Mouse (Mus musculus) embryo, embryonic 9.5 days (tissue): ENCODE results near the gene Tas2r124.
A peak's percentile ranks its signal among the peaks of the same experiment; 100 is the strongest.

ENCODE experiments used
- DNase-seq: peaks from one replicate; pipeline ENCODE4 v3.0.0-alpha.2; 2017; ENCODE audit errors: extremely low spot score

Tas2r124 gene

GRCm38 (mm10) chr6:132754430-132754829 is at the start of gene Tas2r124:
Gene Tas2r124, plus strand, starts transcription at chr6:132754730.
- DNase-seq: no peak

DNA sequence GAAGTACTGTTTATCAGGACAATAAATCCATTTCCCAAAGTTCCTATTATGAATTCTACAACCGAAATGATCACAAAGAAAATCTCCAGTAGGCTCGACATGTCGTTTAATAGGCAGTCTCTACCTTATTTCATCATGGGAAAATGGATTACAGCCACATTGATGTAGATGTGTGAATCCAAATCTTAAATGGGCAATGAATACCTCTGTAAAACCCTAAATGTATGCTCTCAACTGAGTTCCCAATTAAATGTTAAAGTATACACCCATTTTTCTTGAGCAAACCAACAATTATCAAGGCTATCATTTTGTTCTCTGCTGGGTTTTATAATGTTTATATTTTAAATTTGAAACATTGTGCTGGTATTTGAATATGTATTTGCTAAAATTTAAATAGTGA is 42.7 kb upstream of the Tas2r124 start, which contains the start of gene Tas2r122:
Gene Tas2r122 (minus strand): TSS at position 101 of the 400 bp plus-strand sequence.
- no peak for DNase-seq

DNA sequence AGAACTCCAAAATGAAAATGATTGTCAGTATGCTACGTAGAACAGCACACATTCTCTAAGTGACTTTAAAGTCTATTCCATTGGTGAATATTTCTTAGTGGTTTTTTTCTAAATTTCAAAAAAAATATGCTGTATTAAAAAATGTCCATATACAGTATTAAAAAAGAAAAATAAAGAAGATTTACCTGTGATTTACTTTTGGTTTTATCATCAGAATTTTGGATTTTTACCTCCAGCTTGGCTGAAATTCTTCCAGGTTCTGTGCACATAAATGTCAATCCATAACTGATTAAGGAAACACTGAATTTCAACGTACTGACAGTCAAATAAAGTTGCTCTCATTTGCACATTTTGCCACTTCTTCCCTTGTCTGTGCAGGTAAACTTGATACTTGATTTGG is 16.6 kb upstream of the Tas2r124 start, which contains the start of gene Tas2r115:
Gene Tas2r115 (minus strand): TSS at position 101 of the 400 bp plus-strand sequence.
- DNase-seq: no peak

GRCm38 (mm10) chr6:132750206-132750605 is 4.3 kb upstream of the Tas2r124 start:
- no peak for DNase-seq

GRCm38 (mm10) chr6:132761831-132762230 is 7.3 kb downstream of the Tas2r124 start, which contains the start of gene Tas2r102:
Gene Tas2r102, plus strand, starts transcription at chr6:132762131.
- DNase-seq: no peak

DNA sequence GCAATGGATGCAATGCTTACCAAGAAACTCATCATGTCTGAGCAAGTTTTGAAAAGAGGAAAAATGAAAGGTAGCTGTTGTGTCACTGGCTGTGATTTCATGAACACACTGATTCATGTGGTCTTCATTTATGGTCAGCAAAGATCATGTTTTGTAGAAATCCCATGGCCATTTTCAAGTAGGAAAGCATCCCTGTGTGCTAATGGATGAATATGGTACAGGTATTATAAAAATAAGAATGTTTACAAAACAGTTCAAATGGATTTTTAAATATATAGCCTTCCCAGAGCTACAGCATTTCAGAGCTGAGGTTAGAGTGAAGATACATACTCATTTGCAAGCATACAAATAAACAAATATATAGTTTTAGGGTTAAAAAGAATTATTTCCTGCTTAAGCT is 23.5 kb downstream of the Tas2r124 start, which contains the start of gene Tas2r136:
Gene Tas2r136 (minus strand): TSS at position 101 of the 400 bp plus-strand sequence.
- DNase-seq: no peak

- peak; percentile 56 for DNase-seq
Observed at GRCm38 (mm10) chr6:132795393-132795792, 40.9 kb downstream of the Tas2r124 start.

- no peak for DNase-seq
Observed at GRCm38 (mm10) chr6:132802518-132802917, 48.0 kb downstream of the Tas2r124 start, which contains the start of gene Tas2r117. Gene Tas2r117, plus strand, starts transcription at chr6:132802818.
